Mouse (Mus musculus) MEL-GATA-1-ER (cell line): ENCODE results near the gene Xrcc4.
"Not testable (repeated sequence)": the region's sequence is repeated elsewhere in the genome, so short reads cannot be mapped to it uniquely, and the experiment has no call there.

Experiments
- DNase-seq: peaks from one replicate; pipeline ENCODE4 v3.0.0-alpha.2; 2012; ENCODE audit warnings: low read depth; ENCODE audit errors: extremely low read depth

The Xrcc4 gene

DNA sequence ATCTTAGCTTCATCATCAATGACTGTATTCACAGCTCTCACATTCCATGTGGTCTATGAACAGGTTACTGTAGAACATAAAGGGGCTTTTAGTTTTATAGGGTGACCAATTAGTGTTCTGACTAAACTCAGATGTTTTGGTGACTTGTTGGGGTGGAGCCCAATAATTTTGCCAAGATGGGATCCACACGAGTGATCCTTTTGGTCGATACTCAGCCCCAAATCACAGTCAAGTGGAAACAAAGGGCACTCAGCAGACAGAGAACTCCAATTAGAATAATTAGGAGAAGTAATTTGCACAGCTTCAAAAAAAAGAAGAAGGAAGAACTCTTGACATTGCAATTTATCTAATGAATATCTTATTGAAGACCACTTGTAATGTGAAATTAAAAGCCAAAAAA is 274.9 kb downstream of the Xrcc4 start:
- DNase-seq = no peak

- DNase-seq = no peak
Measured at GRCm38 (mm10) chr13:89812169-89812568, 277.2 kb downstream of the Xrcc4 start.

DNA sequence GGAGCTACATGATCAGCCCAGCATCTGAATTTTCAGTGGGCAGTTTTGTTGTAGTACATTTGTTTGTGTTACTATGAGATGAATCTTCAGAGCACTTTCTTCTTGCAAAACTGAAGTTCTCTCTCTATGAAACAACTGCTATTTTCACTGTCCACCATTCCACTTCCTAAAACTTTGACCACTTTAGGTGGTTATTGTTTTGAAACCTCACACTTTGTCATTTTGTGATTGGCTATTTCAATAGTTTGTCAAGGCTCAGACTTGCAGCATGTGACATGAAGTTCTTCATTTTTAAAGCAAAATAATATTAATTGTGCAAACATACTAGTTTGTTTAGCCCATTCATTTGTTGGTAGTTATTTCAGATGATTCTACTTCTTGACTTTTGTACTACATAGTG is 280.4 kb downstream of the Xrcc4 start:
- no peak for DNase-seq

- DNase-seq = no peak
Measured at GRCm38 (mm10) chr13:89801901-89802300, 287.5 kb downstream of the Xrcc4 start.

DNA sequence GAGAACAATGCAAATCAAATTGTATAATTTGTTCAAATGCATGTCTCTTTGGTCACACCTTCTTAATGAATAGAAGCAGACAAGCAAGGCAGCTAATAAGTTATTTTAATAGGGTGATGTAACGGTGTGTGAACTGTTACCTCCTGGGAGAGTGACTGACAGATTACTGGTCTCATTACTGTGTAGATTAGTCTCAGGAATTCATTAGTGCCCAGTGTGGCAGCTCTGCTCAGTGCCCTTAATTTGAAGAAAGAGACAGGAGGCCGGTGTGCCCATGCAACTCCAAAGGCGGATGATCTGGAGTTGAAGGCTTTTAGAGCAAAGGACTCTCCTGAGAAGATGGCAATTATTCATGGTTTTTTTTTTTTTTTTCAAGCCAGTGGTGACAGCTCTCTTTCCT is 291.7 kb downstream of the Xrcc4 start:
- no peak for DNase-seq

DNA sequence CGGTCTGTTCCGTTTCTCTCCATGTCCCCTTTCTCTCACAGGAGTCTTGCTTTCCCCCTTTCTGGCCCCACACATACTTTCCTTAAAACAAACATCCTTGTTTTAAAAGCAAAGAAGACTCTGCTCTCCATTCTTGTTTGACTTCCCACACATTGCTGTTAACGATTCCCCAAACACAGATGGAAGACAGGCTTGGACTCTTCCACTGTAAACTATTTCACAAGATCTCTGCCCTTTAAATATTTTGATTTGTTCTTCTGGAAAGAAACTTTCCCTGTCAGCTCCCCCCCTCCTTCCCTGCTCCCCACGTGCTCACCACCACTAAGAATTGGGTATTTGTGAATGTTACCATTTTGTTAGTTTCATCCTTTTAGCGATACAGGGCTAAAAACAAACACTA is 297.9 kb downstream of the Xrcc4 start:
- no peak for DNase-seq

- DNase-seq = peak; percentile 20
Measured at GRCm38 (mm10) chr13:89782886-89783285, 306.5 kb downstream of the Xrcc4 start.

DNA sequence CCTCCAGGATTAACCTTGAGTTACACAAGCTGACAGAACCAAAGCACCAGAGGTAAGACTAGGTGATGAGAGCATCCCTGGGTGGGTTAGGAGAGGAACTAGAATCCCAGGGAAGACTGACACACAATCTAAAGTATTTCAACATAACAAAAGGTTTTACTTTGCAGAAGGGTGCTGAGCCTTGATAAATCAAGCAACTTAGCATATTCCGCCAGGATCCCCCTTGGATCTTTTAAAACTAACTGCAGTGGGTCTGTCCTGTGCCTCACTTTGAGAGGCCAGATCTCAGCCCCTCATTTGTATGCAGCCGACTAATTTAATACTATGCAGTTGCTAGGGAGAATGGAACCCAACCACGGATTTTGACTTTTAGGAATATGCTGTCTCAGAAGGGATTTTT is 309.1 kb downstream of the Xrcc4 start:
- no peak for DNase-seq

DNA sequence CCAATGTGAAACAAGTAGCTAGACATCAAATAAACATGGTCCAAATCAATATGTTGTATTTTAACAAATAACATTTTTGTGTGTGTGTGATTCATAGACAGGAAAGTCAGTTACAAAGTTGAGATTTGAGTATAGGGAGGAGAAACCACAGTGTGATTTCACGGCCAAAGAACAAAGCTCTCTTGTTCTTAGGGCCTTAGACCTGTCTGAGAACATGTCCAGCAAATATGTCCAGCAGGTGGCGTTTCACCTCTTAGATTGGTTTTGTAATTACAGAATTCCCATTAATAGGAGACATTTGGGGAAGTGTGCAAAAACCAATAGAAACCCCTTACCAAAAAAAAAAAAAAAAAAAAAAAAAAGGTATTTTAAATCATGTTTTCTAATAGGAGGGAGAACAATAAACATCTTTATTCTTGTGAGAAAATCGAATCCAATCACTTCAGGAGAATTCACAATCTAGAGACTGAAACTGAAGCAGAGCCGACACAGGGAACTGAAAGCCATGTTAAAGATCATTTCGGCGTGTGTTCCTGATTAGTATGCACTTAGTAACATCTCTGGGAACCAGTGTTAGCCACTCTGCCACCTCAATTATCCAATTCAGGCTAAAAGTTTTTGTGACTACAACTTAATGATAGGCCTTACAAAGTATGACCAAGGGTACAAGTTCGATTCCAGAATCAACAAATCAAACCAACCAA is 310.0 kb downstream of the Xrcc4 start:
- peak; percentile 20 for DNase-seq

- no peak for DNase-seq
Measured at GRCm38 (mm10) chr13:89777764-89778163, 311.6 kb downstream of the Xrcc4 start.

GRCm38 (mm10) chr13:89777146-89777545 is 312.3 kb downstream of the Xrcc4 start:
- DNase-seq = no peak

GRCm38 (mm10) chr13:89766551-89766950 is 322.9 kb downstream of the Xrcc4 start:
- no peak for DNase-seq

DNA sequence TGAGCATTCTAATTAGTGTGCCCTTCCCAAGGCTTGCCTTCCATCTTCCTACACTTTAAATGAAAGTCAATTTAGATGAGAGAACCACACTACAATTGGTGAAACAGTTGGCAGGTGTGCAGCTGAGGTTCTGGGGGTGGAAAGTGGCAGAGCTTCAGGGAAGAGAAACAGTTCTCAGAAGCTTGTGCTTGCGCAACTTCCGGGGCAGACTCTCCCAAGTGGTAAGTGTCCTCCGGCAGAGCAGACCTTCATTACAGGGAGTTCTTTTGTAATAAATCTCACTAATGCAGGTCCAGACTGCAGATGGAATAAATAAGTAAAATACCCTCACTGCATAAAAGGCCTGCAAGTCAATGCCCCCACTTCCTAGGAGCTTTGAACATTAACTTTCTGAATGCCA is 323.4 kb downstream of the Xrcc4 start:
- DNase-seq = no peak

- DNase-seq = no peak
Measured at GRCm38 (mm10) chr13:89762339-89762738, 327.1 kb downstream of the Xrcc4 start.

DNA sequence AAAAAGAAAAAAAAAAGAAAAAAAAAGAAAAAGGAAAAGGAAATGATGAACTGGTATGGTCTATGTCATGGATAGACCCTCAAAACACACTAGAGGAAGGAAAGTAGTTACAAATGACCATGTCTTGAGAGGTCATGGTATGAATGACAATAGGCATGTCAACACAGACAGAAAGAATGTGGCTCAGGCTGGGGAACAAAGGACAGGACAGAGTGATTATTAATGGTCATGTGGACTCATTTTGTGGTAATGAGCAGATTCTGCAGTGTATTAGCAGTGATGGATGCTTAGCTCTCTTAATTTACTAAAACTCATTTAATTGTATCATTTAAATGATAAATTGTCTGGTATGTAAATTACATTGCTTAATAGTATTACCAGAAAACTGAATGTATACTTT is 333.1 kb downstream of the Xrcc4 start:
- DNase-seq = no peak

- DNase-seq = not testable (repeated sequence)
Measured at GRCm38 (mm10) chr13:89750562-89750961, 338.8 kb downstream of the Xrcc4 start.

DNA sequence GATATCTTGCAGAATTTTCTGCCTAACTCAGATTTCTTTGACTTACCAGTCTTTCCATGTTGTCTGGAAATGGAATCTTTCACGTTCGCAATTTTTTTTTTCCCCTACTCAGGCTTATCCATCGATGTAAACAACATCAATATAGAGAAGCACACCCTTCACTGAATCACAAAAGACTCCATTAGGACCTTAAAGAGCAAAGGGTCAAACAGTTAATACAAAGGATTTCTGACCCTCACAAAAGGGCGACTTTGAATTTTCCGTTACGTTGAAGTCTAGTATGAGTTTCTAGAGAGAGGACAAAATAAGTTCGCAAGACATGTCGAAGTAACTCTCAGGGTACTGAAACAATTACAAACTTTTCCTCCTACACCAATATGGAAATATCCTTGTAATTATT is 346.2 kb downstream of the Xrcc4 start:
- DNase-seq = no peak

DNA sequence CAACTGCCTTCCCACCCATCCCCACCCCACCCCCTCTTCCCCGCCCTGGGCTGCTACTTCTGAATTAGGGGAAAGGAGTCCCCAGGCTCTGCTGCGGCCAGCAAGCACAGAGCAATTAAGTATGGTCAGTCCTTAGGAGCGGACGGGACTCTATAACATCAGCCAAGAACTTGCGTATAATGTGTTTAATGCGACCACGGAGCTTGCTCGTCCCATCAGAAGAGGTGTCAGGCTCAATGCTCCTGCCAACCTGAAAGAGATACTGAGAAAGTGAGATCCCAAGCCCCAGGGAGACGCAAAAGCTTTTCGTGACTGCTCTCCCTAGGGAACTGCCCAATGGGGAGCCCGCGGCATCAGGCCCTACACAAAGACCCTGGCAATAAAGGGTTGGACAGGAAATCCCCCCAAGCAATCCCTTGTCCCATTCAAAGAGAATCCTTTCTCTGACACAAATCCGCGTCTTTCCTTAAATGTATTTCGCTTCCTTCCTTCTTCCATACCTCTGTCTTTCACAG is 346.7 kb downstream of the Xrcc4 start:
- DNase-seq = no peak

GRCm38 (mm10) chr13:89741766-89742685 is 347.4 kb downstream of the Xrcc4 start, which contains the start of gene Vcan:
Gene Vcan (minus strand): TSS chr13:89742509.
- no peak for DNase-seq

DNA sequence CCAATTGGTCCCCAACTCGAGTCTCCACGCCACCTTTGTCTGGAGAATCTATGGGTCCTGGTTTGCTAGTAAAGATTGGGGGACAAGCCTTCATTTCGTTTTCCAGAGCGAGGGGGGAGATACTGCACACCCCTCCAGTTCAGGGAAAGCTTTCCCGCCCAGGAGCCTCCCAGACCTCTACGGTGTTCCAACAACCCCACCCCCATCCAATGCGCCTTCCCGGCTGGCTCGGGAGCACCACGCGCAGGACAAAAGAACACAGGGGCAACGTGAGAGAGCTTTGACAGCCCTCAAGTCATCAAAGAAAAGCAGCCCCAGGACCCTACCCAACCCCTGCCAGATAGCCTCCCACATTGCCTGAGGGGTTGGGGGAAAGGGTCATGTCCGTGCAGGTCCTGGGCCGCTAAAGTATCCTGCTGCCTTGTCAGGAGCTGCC is 348.3 kb downstream of the Xrcc4 start:
- DNase-seq = no peak

GRCm38 (mm10) chr13:89740243-89741115 is 348.9 kb downstream of the Xrcc4 start:
- peak; percentile 80 for DNase-seq
